Mouse (Mus musculus) bone marrow, adult 2 months (tissue): ENCODE measurements around the gene Olfr1302.

ENCODE experiments used
- CTCF ChIP-seq: fragments of 200-500 bp; IDR thresholded peaks from 2 replicates; pipeline ENCODE4 v1.5.1; 2011; ENCODE audit warnings: low read length, control low read depth; ENCODE audit not compliant: control insufficient read depth, insufficient read depth
- POLR2A ChIP-seq: fragments of 200-500 bp; IDR thresholded peaks from 2 replicates; pipeline ENCODE4 v1.6.1; 2011; ENCODE audit warnings: low read depth, mild to moderate bottlenecking, control low read depth, low read length, borderline replicate concordance; ENCODE audit not compliant: control insufficient read depth

- no peak for TF ChIP-seq POLR2A
- TF ChIP-seq CTCF: no peak
These were observed 35.7 kb downstream of the Olfr1302 start for GRCm38 (mm10) chr2:111812936-111813335.
